Mouse (Mus musculus) bone marrow macrophage, adult 2 months (primary cell): ENCODE measurements around the gene Mpp3. TPM values are rescaled to one million over a fixed set of nuclear protein-coding genes. Genes with fewer than 3 reads are reported as not detected.

Experiments
- H3K27ac ChIP-seq: 2 replicates; pipeline ENCODE4 v1.5.1; 2012; ENCODE audit warnings: low read depth, low read length; ENCODE audit not compliant: insufficient read depth
- H3K4me1 ChIP-seq: 2 replicates; pipeline ENCODE4 v1.6.1; 2012; ENCODE audit warnings: low read length; ENCODE audit not compliant: control insufficient read depth, insufficient read depth
- H3K4me3 ChIP-seq: 2 replicates; pipeline ENCODE4 v1.5.1; 2012; ENCODE audit warnings: mild to moderate bottlenecking, low read length, moderate library complexity; ENCODE audit not compliant: insufficient read depth
- CTCF ChIP-seq: IDR thresholded peaks from 2 replicates; pipeline ENCODE4 v1.5.1; 2012; ENCODE audit warnings: low read depth, mild to moderate bottlenecking, low read length, moderate library complexity
- POLR2A ChIP-seq: IDR thresholded peaks from 2 replicates; pipeline ENCODE4 v1.6.1; 2012; ENCODE audit warnings: mild to moderate bottlenecking, low read depth, low read length, borderline replicate concordance
- polyA plus RNA-seq: library from polyadenylated mRNA; stranded (reverse); fragments of >200 nt; gene quantifications from 2 replicates; pipeline ENCODE4 v1.2.4, GENCODE M21; 2012; ENCODE audit not compliant: missing spikeins, insufficient read depth, insufficient read length

The Mpp3 gene
- polyA plus RNA-seq, 1 experiment: not detected

DNA sequence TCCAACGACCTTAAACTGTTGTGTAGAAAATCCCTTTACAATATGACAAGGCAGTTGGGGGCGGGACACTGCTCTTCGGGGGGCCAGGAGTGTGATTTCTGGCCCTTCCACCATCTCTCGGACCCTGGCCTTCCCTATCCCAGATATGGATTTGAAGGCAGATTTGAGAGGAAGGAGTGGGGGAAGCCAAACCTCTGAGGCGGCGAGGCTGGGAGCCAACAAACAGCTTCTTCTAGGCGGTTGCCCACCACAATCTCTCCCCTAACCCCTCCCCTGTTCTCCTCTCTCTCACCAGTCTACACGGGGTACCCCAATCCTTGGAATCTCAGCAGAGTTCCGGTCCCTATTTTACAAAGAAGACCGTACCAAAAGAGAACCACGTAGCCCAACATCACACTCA, 65.2 kb downstream of the Mpp3 start:
- no peak overlapping the region for H3K4me3 ChIP-seq
- no peak overlapping the region for H3K27ac ChIP-seq
- TF ChIP-seq CTCF (no peak), POLR2A (no peak)
- peaks cover 10% of the 10 kb centered on the region for H3K4me1 ChIP-seq

DNA sequence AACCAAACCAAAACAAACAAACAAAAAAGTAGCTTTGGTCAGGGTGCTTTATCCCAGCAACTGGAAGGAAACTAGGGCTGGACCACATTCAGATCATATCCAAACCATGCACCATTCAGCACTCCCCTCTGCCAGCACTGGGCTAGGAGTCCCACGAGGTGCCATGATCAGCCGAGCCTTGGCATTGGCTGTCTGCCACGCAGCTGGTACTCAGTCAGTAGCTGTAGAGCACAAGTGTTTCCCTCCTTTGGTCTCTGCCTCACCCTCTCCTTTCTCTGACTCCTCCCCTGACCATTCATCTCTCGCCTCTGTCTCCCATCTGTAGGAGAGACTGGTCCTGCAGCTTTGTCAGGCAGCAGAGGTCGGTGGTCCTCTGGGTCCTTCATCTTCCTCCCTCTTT, 70.8 kb downstream of the Mpp3 start:
- no peak overlapping the region for H3K27ac ChIP-seq
- no peak for TF ChIP-seq CTCF
- TF ChIP-seq POLR2A: no peak
- H3K4me1 ChIP-seq: peaks cover 25% of the 10 kb centered on the region
- no peak overlapping the region for H3K4me3 ChIP-seq

- Histone ChIP-seq H3K4me1 (peaks cover 34% of the 10 kb centered on the region), H3K4me3 (no peak overlapping the region), H3K27ac (peak overlapping the region; percentile 83)
- TF ChIP-seq POLR2A (no peak), CTCF (no peak)
Measured at GRCm38 (mm10) chr11:101953441-101953840, 74.8 kb downstream of the Mpp3 start.

DNA sequence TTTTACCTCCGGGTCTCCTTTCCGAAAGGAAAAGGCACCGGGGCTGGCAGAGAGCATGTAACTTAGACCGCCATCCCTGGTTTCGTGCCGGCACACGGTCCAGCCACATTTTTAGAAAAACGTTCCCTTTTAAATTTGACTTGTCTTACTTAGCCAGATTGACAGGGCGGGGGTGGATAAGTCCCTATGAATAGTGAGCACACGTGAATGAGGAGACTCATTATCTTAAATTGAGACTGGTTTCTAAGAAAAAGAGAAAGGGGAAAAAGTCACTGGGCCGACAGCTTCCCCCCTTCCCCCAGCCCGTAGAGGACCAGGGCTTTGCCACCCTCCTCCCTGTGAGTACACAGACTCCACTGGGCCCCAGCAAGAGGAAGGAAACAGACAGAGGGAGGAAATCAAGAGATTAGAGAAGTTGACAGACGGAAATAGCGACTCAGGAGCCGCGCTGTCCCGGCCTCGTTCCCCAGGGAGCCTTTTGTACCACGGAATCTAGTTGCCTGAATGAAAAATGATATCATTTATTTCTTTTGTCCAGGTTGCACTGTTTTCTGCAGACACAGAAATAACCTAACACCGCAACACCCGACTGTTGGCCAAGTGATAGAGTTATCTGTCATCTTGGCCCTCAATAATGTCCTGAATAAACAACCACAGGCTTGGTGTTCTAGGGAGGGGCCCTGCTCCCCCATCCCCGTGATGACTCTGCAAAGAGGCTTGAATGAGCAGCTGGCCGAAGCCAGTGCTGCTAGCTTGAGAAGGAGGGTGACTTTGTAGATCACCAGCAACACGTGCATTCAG, 75.5 kb downstream of the Mpp3 start:
- no peak for TF ChIP-seq POLR2A
- no peak for TF ChIP-seq CTCF
- H3K4me1 ChIP-seq: peaks cover 34% of the 10 kb centered on the region
- peak overlapping the region; percentile 83 for H3K27ac ChIP-seq
- H3K4me3 ChIP-seq: no peak overlapping the region

GRCm38 (mm10) chr11:101950021-101950420, 78.2 kb downstream of the Mpp3 start:
- Histone ChIP-seq H3K4me3 (no peak overlapping the region), H3K4me1 (peaks cover 27% of the 10 kb centered on the region), H3K27ac (no peak overlapping the region)
- TF ChIP-seq POLR2A: no peak
- no peak for TF ChIP-seq CTCF

Other genes starting within 250 kb of the Mpp3 start
- gene Etv4, start 243.1 kb downstream of the Mpp3 start, polyA plus RNA-seq: 1.1 TPM in 1 of 2 replicates, not detected in the other
- not detected in 2 replicates for gene Meox1, start 134.1 kb downstream of the Mpp3 start, polyA plus RNA-seq
- not detected in 2 replicates for gene Sost, start 61.4 kb downstream of the Mpp3 start, polyA plus RNA-seq
- not detected in 2 replicates for gene Cfap97d1, start 44.2 kb downstream of the Mpp3 start, polyA plus RNA-seq
- gene Dusp3, start 41.4 kb downstream of the Mpp3 start, polyA plus RNA-seq: 79.3 and 80.4 TPM in 2 replicates
- 5.1 and 6.4 TPM in 2 replicates for gene Cd300lg, start 13.0 kb upstream of the Mpp3 start, polyA plus RNA-seq
- gene Mpp2, start 60.1 kb upstream of the Mpp3 start, polyA plus RNA-seq: not detected in 2 replicates
- not detected in 2 replicates for gene Ppy, start 72.9 kb upstream of the Mpp3 start, polyA plus RNA-seq
- gene Pyy, start 79.4 kb upstream of the Mpp3 start, polyA plus RNA-seq: not detected in 2 replicates
- gene Nags, start 117.1 kb upstream of the Mpp3 start, polyA plus RNA-seq: not detected in 2 replicates
- 10.0 and 10.4 TPM in 2 replicates for gene Tmem101, start 127.9 kb upstream of the Mpp3 start, polyA plus RNA-seq
- 43.3 and 47.7 TPM in 2 replicates for gene Lsm12, start 156.8 kb upstream of the Mpp3 start, polyA plus RNA-seq
- 20.1 and 28.3 TPM in 2 replicates for gene G6pc3, start 161.2 kb upstream of the Mpp3 start, polyA plus RNA-seq
- gene Hdac5, start 201.7 kb upstream of the Mpp3 start, polyA plus RNA-seq: 96.3 and 116 TPM in 2 replicates
- gene BC030867, start 220.4 kb upstream of the Mpp3 start, polyA plus RNA-seq: 6.3 and 7.2 TPM in 2 replicates
- gene Asb16, start 240.3 kb upstream of the Mpp3 start, polyA plus RNA-seq: not detected in 2 replicates